Mouse (Mus musculus) forebrain, embryonic 10.5 days (tissue): Measurements from ENCODE around the gene Wdr47. TPM values are rescaled to one million over a fixed set of nuclear protein-coding genes. Genes with fewer than 3 reads are reported as not detected.

Source experiments
- DNase-seq: peaks from one replicate; pipeline ENCODE4 v3.0.0-alpha.2; 2017; ENCODE audit warnings: low spot score; ENCODE audit errors: extremely low spot score
- H3K27ac ChIP-seq: fragments of 300-500 bp; sonication (generic); 2 replicates; pipeline ENCODE4 v1.5.1; 2016; ENCODE audit warnings: mild to moderate bottlenecking
- H3K27me3 ChIP-seq: fragments of 300-500 bp; sonication (generic); 2 replicates; pipeline ENCODE4 v1.6.1; 2016; ENCODE audit warnings: mild to moderate bottlenecking; ENCODE audit not compliant: poor library complexity, severe bottlenecking
- H3K36me3 ChIP-seq: fragments of 300-500 bp; sonication (generic); replicated peaks from 2 replicates; pipeline ENCODE4 v1.6.1; 2016; ENCODE audit warnings: mild to moderate bottlenecking, moderate library complexity
- H3K4me1 ChIP-seq: fragments of 300-500 bp; sonication (generic); 2 replicates; pipeline ENCODE4 v1.6.1; 2016
- H3K4me3 ChIP-seq: fragments of 300-500 bp; sonication (generic); 2 replicates; pipeline ENCODE4 v1.5.1; 2016; ENCODE audit warnings: mild to moderate bottlenecking, moderate library complexity
- H3K9me3 ChIP-seq: fragments of 300-500 bp; sonication (generic); 2 replicates; pipeline ENCODE4 v1.6.1; 2016; ENCODE audit warnings: mild to moderate bottlenecking, moderate library complexity
- WGBS: fragments of 180-500 bp; shearing (Covaris S2); methylation state at CpG from one replicate; pipeline ENCODE4 v1.1.7; 2016; 5-methylcytosine and 5-hydroxymethylcytosine counted together
- microRNA-seq: library from miRNA; unstranded; fragments of <30 nt; microRNA quantifications from one replicate; pipeline ENCODE4, GENCODE M21; 2017
- polyA plus RNA-seq: library from polyadenylated mRNA; unstranded; fragments of >200 nt; fragmentation: Nextera tagmentation; extraction: Ambion mirVana; gene quantifications from 2 replicates; pipeline ENCODE4 v1.2.1, GENCODE M21; 2016

Gene Wdr47
- polyA plus RNA-seq, 1 experiment from 2014 or later, result 14.9 TPM

DNA sequence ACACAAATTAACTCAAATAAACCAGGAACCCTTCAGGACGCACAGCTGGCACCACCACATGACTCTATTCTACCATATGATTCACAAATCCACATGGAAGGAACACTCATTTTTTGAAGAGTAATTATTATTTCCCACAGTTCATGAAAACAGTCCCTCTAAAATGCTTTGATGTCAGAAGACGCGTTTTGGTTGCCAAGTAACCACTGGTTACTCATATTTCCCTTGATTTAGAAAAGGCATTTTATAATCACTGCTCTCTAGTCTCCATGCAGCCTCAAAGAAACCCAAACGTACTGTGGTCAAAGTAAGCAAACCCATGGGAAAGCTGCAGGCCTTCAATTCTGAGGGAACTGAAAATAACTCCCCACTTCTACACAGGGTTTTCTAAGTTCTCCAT lies 98.9 kb downstream of the Wdr47 start:
- DNase-seq, result no peak
- no peaks in the 10 kb centered on the region for H3K27me3 ChIP-seq
- H3K9me3 ChIP-seq, result no peaks in the 10 kb centered on the region
- WGBS, result 90% methylated on average over 4 of the region's 4 CpGs
- peaks cover 81% of the 10 kb centered on the region for H3K36me3 ChIP-seq
- no peak overlapping the region for H3K27ac ChIP-seq
- H3K4me1 ChIP-seq, result no peaks in the 10 kb centered on the region
- H3K4me3 ChIP-seq, result no peak overlapping the region

DNA sequence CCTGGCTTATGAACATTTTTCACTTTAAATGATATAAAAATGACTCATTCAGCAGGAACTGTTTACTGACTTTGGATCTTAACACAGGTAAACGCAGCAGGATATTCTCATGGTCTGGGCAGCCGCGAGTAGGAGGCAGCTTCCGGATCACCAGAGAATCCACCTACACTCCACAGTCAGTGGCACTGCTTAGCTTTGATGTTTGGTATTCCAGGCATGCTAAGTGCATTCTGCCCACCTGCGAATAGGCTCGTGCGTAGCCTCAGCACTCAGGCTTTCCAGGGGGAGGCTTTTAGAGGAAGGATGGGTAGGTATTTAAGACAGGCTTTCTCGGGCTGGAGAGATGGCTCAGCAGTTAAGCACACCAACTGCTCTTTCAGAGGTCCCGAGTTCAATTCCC lies 103.2 kb downstream of the Wdr47 start:
- Histone ChIP-seq H3K27me3 (no peaks in the 10 kb centered on the region), H3K27ac (no peak overlapping the region), H3K36me3 (peaks cover 80% of the 10 kb centered on the region), H3K9me3 (no peaks in the 10 kb centered on the region), H3K4me3 (no peak overlapping the region), H3K4me1 (no peaks in the 10 kb centered on the region)
- DNase-seq, result no peak
- WGBS, result 95% methylated on average over 9 of the region's 9 CpGs

Small RNAs within 50 kb of the gene (microRNA-seq; reads per million reads assigned to microRNA genes)
- not detected for gene Gm22860

Other genes starting within 250 kb of the Wdr47 start
- not detected in 2 replicates for gene Mybphl, start 226.4 kb upstream of the Wdr47 start, polyA plus RNA-seq
- 115 and 117 TPM in 2 replicates for gene Psrc1, start 207.4 kb upstream of the Wdr47 start, polyA plus RNA-seq
- gene Celsr2, start 175.7 kb upstream of the Wdr47 start, polyA plus RNA-seq, result 32.1 and 35.1 TPM in 2 replicates
- gene Sars, start 146.1 kb upstream of the Wdr47 start, polyA plus RNA-seq, result 160 and 167 TPM in 2 replicates
- gene 1700013F07Rik, start 57.1 kb upstream of the Wdr47 start, polyA plus RNA-seq, result 0.29 and 0.42 TPM in 2 replicates
- 1.1 and 1.2 TPM in 2 replicates for gene 5330417C22Rik, start 54.7 kb upstream of the Wdr47 start, polyA plus RNA-seq
- 36.9 and 37.9 TPM in 2 replicates for gene Tmem167b, start 28.8 kb upstream of the Wdr47 start, polyA plus RNA-seq
- 58.2 and 59.8 TPM in 2 replicates for gene Taf13, start 19.6 kb upstream of the Wdr47 start, polyA plus RNA-seq
- gene Clcc1, start 62.6 kb downstream of the Wdr47 start, polyA plus RNA-seq, result 73.0 and 73.6 TPM in 2 replicates
- 103 and 104 TPM in 2 replicates for gene Gpsm2, start 131.0 kb downstream of the Wdr47 start, polyA plus RNA-seq
- gene Aknad1, start 148.4 kb downstream of the Wdr47 start, polyA plus RNA-seq, result not detected in 2 replicates
- gene Stxbp3, start 249.2 kb downstream of the Wdr47 start, polyA plus RNA-seq, result 23.9 and 24.4 TPM in 2 replicates